33 mouse cellular contexts compared by ENCODE assay signal in the genomic region with DNA sequence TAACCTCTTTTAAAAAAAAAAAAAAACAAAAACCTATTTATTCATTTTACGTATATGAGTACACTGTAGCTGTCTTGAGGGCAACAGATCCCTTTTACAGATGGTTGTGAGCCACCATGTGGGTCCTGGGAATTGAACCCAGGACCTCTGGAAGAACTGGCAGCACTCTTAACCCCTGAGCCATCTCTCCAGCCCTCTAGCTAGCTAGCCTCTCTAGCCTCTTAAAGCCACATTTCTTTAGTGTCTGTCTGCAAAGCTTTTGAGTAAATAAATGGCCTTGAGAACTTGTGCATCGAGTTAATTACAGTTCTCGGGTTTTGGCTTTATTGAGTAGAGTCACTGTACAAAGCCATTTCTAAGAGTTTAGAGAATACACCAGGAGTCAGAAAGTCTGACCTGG.
"Had no signal": no experiment of that assay in that cellular context is flagged by ENCODE, and none has a peak within 500 bp of the region (broad histone marks: within the 10 kb centered on the region; RNA-seq: fewer than 3 reads in every experiment).

No protein-coding gene starts in this region.

- H3K27me3 ChIP-seq: limb, embryonic 12.5 days; limb, embryonic 13.5 days; limb, embryonic 15.5 days; liver, embryonic 12.5 days; liver, embryonic 13.5 days; liver, embryonic 15.5 days; lung, embryonic 15.5 days; megakaryocyte, embryonic 14.5 days; midbrain, embryonic 12.5 days; midbrain, embryonic 13.5 days; midbrain, embryonic 15.5 days; neural tube, embryonic 12.5 days; neural tube, embryonic 13.5 days had no signal

- H3K9ac ChIP-seq: limb, embryonic 12.5 days; limb, embryonic 13.5 days; limb, embryonic 15.5 days; liver, embryonic 12.5 days; liver, embryonic 13.5 days; liver, embryonic 14.5 days; liver, embryonic 15.5 days; liver, postnatal 0 days; lung, embryonic 14.5 days; lung, embryonic 15.5 days; midbrain, embryonic 12.5 days; midbrain, embryonic 13.5 days; midbrain, embryonic 15.5 days; neural tube, embryonic 12.5 days; neural tube, embryonic 13.5 days had no signal

- H3K9me3 ChIP-seq: limb, embryonic 10.5 days; limb, embryonic 12.5 days; limb, embryonic 13.5 days; limb, embryonic 15.5 days; liver, embryonic 12.5 days; liver, embryonic 13.5 days; liver, embryonic 15.5 days; lung, embryonic 15.5 days; megakaryocyte, embryonic 14.5 days; midbrain, embryonic 10.5 days; midbrain, embryonic 12.5 days; midbrain, embryonic 13.5 days; midbrain, embryonic 15.5 days; neural tube, embryonic 12.5 days; neural tube, embryonic 13.5 days had no signal

- H3K4me2 ChIP-seq: limb, embryonic 12.5 days; limb, embryonic 13.5 days; limb, embryonic 15.5 days; liver, embryonic 11.5 days; liver, embryonic 12.5 days; liver, embryonic 13.5 days; liver, embryonic 15.5 days; lung, embryonic 14.5 days; lung, embryonic 15.5 days; midbrain, embryonic 12.5 days; midbrain, embryonic 13.5 days; midbrain, embryonic 15.5 days; neural tube, embryonic 12.5 days; neural tube, embryonic 13.5 days had no signal

- H3K4me1 ChIP-seq: limb, embryonic 12.5 days; limb, embryonic 15.5 days; liver, embryonic 12.5 days; liver, embryonic 13.5 days; liver, embryonic 15.5 days; lung, embryonic 15.5 days; midbrain, embryonic 10.5 days; midbrain, embryonic 12.5 days; midbrain, embryonic 13.5 days; midbrain, embryonic 15.5 days; neural tube, embryonic 12.5 days; neural tube, embryonic 13.5 days had no signal

- H3K27ac ChIP-seq: left cerebral cortex, adult 2 months; limb, embryonic 10.5 days; limb, embryonic 12.5 days; limb, embryonic 13.5 days; limb, embryonic 15.5 days; liver, embryonic 12.5 days; liver, embryonic 13.5 days; liver, embryonic 14.5 days; liver, embryonic 15.5 days; lung, embryonic 15.5 days; macrophage; midbrain, embryonic 10.5 days; midbrain, embryonic 12.5 days; midbrain, embryonic 13.5 days; midbrain, embryonic 15.5 days; neural tube, embryonic 12.5 days; neural tube, embryonic 13.5 days had no signal

- DNase-seq: left cerebral cortex, postnatal 4 days; liver; liver, embryonic 13.5 days; liver, postnatal 0 days; lung, adult 18-20 months; lung, adult 2 months; lung, embryonic 14.5 days; lung, postnatal 10 days; lung, postnatal 14 days; lung, postnatal 36 days; lung, postnatal 4 days; midbrain, embryonic 14.5 days had no signal

- ATAC-seq: liver, embryonic 12.5 days; liver, postnatal 0 days; lung, postnatal 0 days; midbrain, embryonic 13.5 days; midbrain, embryonic 15.5 days; midbrain, embryonic 16.5 days had no signal

- H3K4me3 ChIP-seq: left cerebral cortex, adult 2 months; limb, embryonic 10.5 days; limb, embryonic 12.5 days; limb, embryonic 13.5 days; limb, embryonic 15.5 days; liver, embryonic 12.5 days; liver, embryonic 13.5 days; liver, embryonic 15.5 days; lung, embryonic 15.5 days; megakaryocyte, embryonic 14.5 days; midbrain, embryonic 10.5 days; midbrain, embryonic 12.5 days; midbrain, embryonic 13.5 days; midbrain, embryonic 15.5 days; myocyte; neural tube, embryonic 12.5 days; neural tube, embryonic 13.5 days had no signal
